Mouse (Mus musculus): ENCODE measurements at regions not wholly inside any gene's neighbourhood (a gene's known extent, or its start where the extent isn't known, plus 50 kb on each side); places are given as distances from the start of the nearest gene placed in this dataset.

- Histone ChIP-seq H3K4me1 (replicated peaks; ENCODE audit: control insufficient read depth, insufficient read depth, low read length) (no peaks in the 10 kb centered on the region), H3K4me3 (ENCODE audit: control insufficient read depth, insufficient read depth, low read length) (no peak overlapping the region), H3K36me3 (ENCODE audit: control insufficient read depth, insufficient read depth, low read length) (no peaks in the 10 kb centered on the region), H3K27ac (ENCODE audit: control insufficient read depth, insufficient read depth, low read length) (no peak overlapping the region), H3K27me3 (ENCODE audit: control insufficient read depth, insufficient read depth, low read length) (no peaks in the 10 kb centered on the region)
- WGBS, result 89% methylated on average over 15 of the region's 15 CpGs
- TF ChIP-seq POLR2A (IDR thresholded peaks at IDR 0.05; ENCODE audit: control insufficient read depth, extremely low read depth, insufficient read depth, low read length, poor library complexity) (no peak), CTCF (IDR thresholded peaks at IDR 0.05; ENCODE audit: borderline replicate concordance, control insufficient read depth, extremely low read depth, insufficient read depth, low read length, poor library complexity) (no peak)
- no peak for DNase-seq
These were observed 157.8 kb upstream of the Lrfn2 start for GRCm38 (mm10) chr17:48774172-48774890.

GRCm38 (mm10) chr17:48775479-48775878, 156.7 kb upstream of the Lrfn2 start:
- DNase-seq, result no peak
- 76% methylated on average over 5 of the region's 5 CpGs for WGBS
- Histone ChIP-seq H3K27me3 (ENCODE audit: control insufficient read depth, insufficient read depth, low read length) (no peaks in the 10 kb centered on the region), H3K36me3 (ENCODE audit: control insufficient read depth, insufficient read depth, low read length) (no peaks in the 10 kb centered on the region), H3K4me3 (ENCODE audit: control insufficient read depth, insufficient read depth, low read length) (no peak overlapping the region), H3K27ac (ENCODE audit: control insufficient read depth, insufficient read depth, low read length) (no peak overlapping the region), H3K4me1 (replicated peaks; ENCODE audit: control insufficient read depth, insufficient read depth, low read length) (no peaks in the 10 kb centered on the region)
- TF ChIP-seq POLR2A (IDR thresholded peaks at IDR 0.05; ENCODE audit: control insufficient read depth, extremely low read depth, insufficient read depth, low read length, poor library complexity), result no peak
- TF ChIP-seq CTCF (IDR thresholded peaks at IDR 0.05; ENCODE audit: borderline replicate concordance, control insufficient read depth, extremely low read depth, insufficient read depth, low read length, poor library complexity), result no peak

GRCm38 (mm10) chr17:48776502-48776902, 155.7 kb upstream of the Lrfn2 start:
- 53% methylated on average over 2 of the region's 2 CpGs for WGBS

GRCm38 (mm10) chr17:48780217-48780616, 152.0 kb upstream of the Lrfn2 start:
- 98% methylated on average over 7 of the region's 7 CpGs for WGBS
- no peak for DNase-seq
- no peaks in the 10 kb centered on the region for H3K4me1 ChIP-seq (replicated peaks; ENCODE audit: control insufficient read depth, insufficient read depth, low read length)
- no peaks in the 10 kb centered on the region for H3K36me3 ChIP-seq (ENCODE audit: control insufficient read depth, insufficient read depth, low read length)
- no peak overlapping the region for H3K27ac ChIP-seq (ENCODE audit: control insufficient read depth, insufficient read depth, low read length)
- H3K27me3 ChIP-seq (ENCODE audit: control insufficient read depth, insufficient read depth, low read length), result no peaks in the 10 kb centered on the region
- no peak for TF ChIP-seq CTCF (IDR thresholded peaks at IDR 0.05; ENCODE audit: borderline replicate concordance, control insufficient read depth, extremely low read depth, insufficient read depth, low read length, poor library complexity)
- TF ChIP-seq POLR2A (IDR thresholded peaks at IDR 0.05; ENCODE audit: control insufficient read depth, extremely low read depth, insufficient read depth, low read length, poor library complexity), result no peak
- no peak overlapping the region for H3K4me3 ChIP-seq (ENCODE audit: control insufficient read depth, insufficient read depth, low read length)

More at GRCm38 (mm10) chr17:48776502-48776902, 155.7 kb upstream of the Lrfn2 start:
- H3K4me3 ChIP-seq (ENCODE audit: control insufficient read depth, insufficient read depth, low read length), result no peak overlapping the region
- no peak for DNase-seq
- H3K36me3 ChIP-seq (ENCODE audit: control insufficient read depth, insufficient read depth, low read length), result no peaks in the 10 kb centered on the region
- H3K4me1 ChIP-seq (replicated peaks; ENCODE audit: control insufficient read depth, insufficient read depth, low read length), result no peaks in the 10 kb centered on the region
- H3K27me3 ChIP-seq (ENCODE audit: control insufficient read depth, insufficient read depth, low read length), result no peaks in the 10 kb centered on the region
- H3K27ac ChIP-seq (ENCODE audit: control insufficient read depth, insufficient read depth, low read length), result no peak overlapping the region
- TF ChIP-seq CTCF (IDR thresholded peaks at IDR 0.05; ENCODE audit: borderline replicate concordance, control insufficient read depth, extremely low read depth, insufficient read depth, low read length, poor library complexity) (no peak), POLR2A (IDR thresholded peaks at IDR 0.05; ENCODE audit: control insufficient read depth, extremely low read depth, insufficient read depth, low read length, poor library complexity) (no peak)

- no peak for TF ChIP-seq POLR2A (IDR thresholded peaks at IDR 0.05; ENCODE audit: control insufficient read depth, extremely low read depth, insufficient read depth, low read length, poor library complexity)
- TF ChIP-seq CTCF (IDR thresholded peaks at IDR 0.05; ENCODE audit: borderline replicate concordance, control insufficient read depth, extremely low read depth, insufficient read depth, low read length, poor library complexity), result no peak
- Histone ChIP-seq H3K27ac (ENCODE audit: control insufficient read depth, insufficient read depth, low read length) (no peak overlapping the region), H3K4me1 (replicated peaks; ENCODE audit: control insufficient read depth, insufficient read depth, low read length) (no peaks in the 10 kb centered on the region), H3K4me3 (ENCODE audit: control insufficient read depth, insufficient read depth, low read length) (no peak overlapping the region), H3K27me3 (ENCODE audit: control insufficient read depth, insufficient read depth, low read length) (no peaks in the 10 kb centered on the region), H3K36me3 (ENCODE audit: control insufficient read depth, insufficient read depth, low read length) (no peaks in the 10 kb centered on the region)
- 83% methylated on average over 5 of the region's 5 CpGs for WGBS
- DNase-seq, result no peak
These were observed 147.8 kb upstream of the Lrfn2 start for GRCm38 (mm10) chr17:48784417-48784816.

GRCm38 (mm10) chr17:48786501-48786900, 145.7 kb upstream of the Lrfn2 start:
- no peaks in the 10 kb centered on the region for H3K36me3 ChIP-seq (ENCODE audit: control insufficient read depth, insufficient read depth, low read length)
- 92% methylated on average over 12 of the region's 12 CpGs for WGBS
- TF ChIP-seq POLR2A (IDR thresholded peaks at IDR 0.05; ENCODE audit: control insufficient read depth, extremely low read depth, insufficient read depth, low read length, poor library complexity), result no peak

GRCm38 (mm10) chr17:48789846-48790245, 142.3 kb upstream of the Lrfn2 start:
- Histone ChIP-seq H3K4me3 (ENCODE audit: control insufficient read depth, insufficient read depth, low read length) (no peak overlapping the region), H3K27ac (ENCODE audit: control insufficient read depth, insufficient read depth, low read length) (no peak overlapping the region), H3K36me3 (ENCODE audit: control insufficient read depth, insufficient read depth, low read length) (no peaks in the 10 kb centered on the region), H3K4me1 (replicated peaks; ENCODE audit: control insufficient read depth, insufficient read depth, low read length) (no peaks in the 10 kb centered on the region), H3K27me3 (ENCODE audit: control insufficient read depth, insufficient read depth, low read length) (no peaks in the 10 kb centered on the region)
- no peak for DNase-seq
- TF ChIP-seq CTCF (IDR thresholded peaks at IDR 0.05; ENCODE audit: borderline replicate concordance, control insufficient read depth, extremely low read depth, insufficient read depth, low read length, poor library complexity), result no peak
- no peak for TF ChIP-seq POLR2A (IDR thresholded peaks at IDR 0.05; ENCODE audit: control insufficient read depth, extremely low read depth, insufficient read depth, low read length, poor library complexity)
- 96% methylated on average over 7 of the region's 7 CpGs for WGBS

More at GRCm38 (mm10) chr17:48786501-48786900, 145.7 kb upstream of the Lrfn2 start:
- Histone ChIP-seq H3K27me3 (ENCODE audit: control insufficient read depth, insufficient read depth, low read length) (no peaks in the 10 kb centered on the region), H3K4me3 (ENCODE audit: control insufficient read depth, insufficient read depth, low read length) (no peak overlapping the region), H3K27ac (ENCODE audit: control insufficient read depth, insufficient read depth, low read length) (no peak overlapping the region), H3K4me1 (replicated peaks; ENCODE audit: control insufficient read depth, insufficient read depth, low read length) (no peaks in the 10 kb centered on the region)
- DNase-seq, result no peak
